8 mouse cellular contexts compared by ENCODE assay signal in genomic region chr11:102446581-102447461, GRCm38 (mm10). TPM values are rescaled to one million over a fixed set of nuclear protein-coding genes. Genes with fewer than 3 reads are reported as not detected.
A peak's percentile ranks its signal among the peaks of the same experiment; 100 is the strongest.
DNase-seq lines count a peak whose midpoint lies in the region; ATAC-seq and TF ChIP-seq lines count a peak whose summit lies in the region.

No protein-coding gene starts in this region.

- peak overlapping the region; percentile 0; the same call in 1 of the 2 replicates for H3K27ac ChIP-seq in ES-E14 (ENCODE audit: insufficient read depth, low read depth, low read length, poor library complexity, severe bottlenecking)
- 0 out of 2 replicates have a peak overlapping the region, but pooled peaks have one; percentile 4 for H3K27ac ChIP-seq in liver, embryonic 15.5 days (replicated peaks)
- H3K27ac ChIP-seq in stomach, embryonic 14.5 days (ENCODE audit: low read length), result peak overlapping the region; percentile 92

- peak; percentile 28 for DNase-seq in kidney, adult 18-20 months
- DNase-seq in kidney, adult 8-10 months, result no peak
- DNase-seq in ES-E14 (ENCODE audit: low read depth, low spot score), result no peak
- DNase-seq in heart, postnatal 14 days, result peak; percentile 33 to 50
- DNase-seq in left cerebral cortex, postnatal 25 days (ENCODE audit: low spot score in 2 of 2), result no peak

- H3K9me3 ChIP-seq in ES-E14 (ENCODE audit: control insufficient read depth, insufficient read depth, low read depth, low read length), result no peaks in the 10 kb centered on the region; the same call in 1 of the 2 replicates
- H3K9me3 ChIP-seq in liver, embryonic 15.5 days (replicated peaks), result no peaks in the 10 kb centered on the region
- no peaks in the 10 kb centered on the region for H3K9me3 ChIP-seq in stomach, embryonic 14.5 days (ENCODE audit: control insufficient read depth, low read depth, low read length)

- in situ Hi-C loops in ES-E14 (cut with MboI; ENCODE audit: low sequenced_read_pairs in 2 of 2, unreplicated experiment in 2 of 2), result no loop called here

- H3K4me1 ChIP-seq in ES-E14 (ENCODE audit: control insufficient read depth in 2 of 2, insufficient read depth in 2 of 2, low read length in 2 of 2, poor library complexity in 1 of 2), result peaks cover 2 to 31% of the 10 kb centered on the region in 2 experiments; a peak in 2 of 4 replicates
- H3K4me1 ChIP-seq in liver, embryonic 15.5 days (replicated peaks), result peaks cover 27% of the 10 kb centered on the region
- peaks cover 42% of the 10 kb centered on the region for H3K4me1 ChIP-seq in stomach, embryonic 14.5 days (ENCODE audit: control insufficient read depth, insufficient read depth, low read length)

- H3K9ac ChIP-seq in ES-E14 (ENCODE audit: insufficient read depth, low read depth, low read length, poor library complexity, severe bottlenecking), result peak overlapping the region; percentile 79
- H3K9ac ChIP-seq in liver, embryonic 15.5 days, result peak overlapping the region; percentile 47; the same call in 1 of the 2 replicates
- H3K9ac ChIP-seq in stomach, embryonic 14.5 days (replicated peaks; ENCODE audit: low read depth, low read length), result peak overlapping the region; percentile 96

- ATAC-seq in common myeloid progenitor, adult 5-6 weeks (replicated peaks; ENCODE audit: low read depth, poor library complexity, severe bottlenecking), result 0 out of 2 replicates have a peak, but pooled peaks have one; percentile 10
- peak; percentile 11; the same call in 1 of the 2 replicates for ATAC-seq in liver, embryonic 15.5 days (ENCODE audit: insufficient read depth)
- ATAC-seq in stomach, embryonic 14.5 days (ENCODE audit: insufficient number of reproducible peaks, insufficient read depth, low FRiP score, low read depth), result peak; percentile 7; the same call in 1 of the 2 replicates

- H3K36me3 ChIP-seq in ES-E14 (ENCODE audit: control insufficient read depth, insufficient read depth, low read length, poor library complexity, severe bottlenecking), result no peaks in the 10 kb centered on the region
- no peaks in the 10 kb centered on the region for H3K36me3 ChIP-seq in liver, embryonic 15.5 days (replicated peaks)
- H3K36me3 ChIP-seq in stomach, embryonic 14.5 days (ENCODE audit: control insufficient read depth, insufficient read depth, low read length), result peaks cover 9% of the 10 kb centered on the region

- intact Hi-C loops in heart, postnatal 14 days (cut with DNase I), result no loop called here
- intact Hi-C loops in left cerebral cortex, postnatal 25 days (cut with DNase I), result no loop called here

- peaks cover 94% of the 10 kb centered on the region for H3K27me3 ChIP-seq in liver, embryonic 15.5 days
- no peaks in the 10 kb centered on the region for H3K27me3 ChIP-seq in stomach, embryonic 14.5 days (ENCODE audit: control insufficient read depth, insufficient read depth, low read length)

- 2% methylated on average over 49 of the region's 49 CpGs for WGBS in liver, embryonic 15.5 days (ENCODE audit: insufficient replicate concordance)
- under 1% methylated on average over 48 of the region's 49 CpGs for WGBS in stomach, embryonic 14.5 days

- H3K4me3 ChIP-seq in ES-E14 (ENCODE audit: insufficient read depth in 1 of 2, low read depth in 1 of 2, low read length in 2 of 2, poor library complexity in 1 of 2, severe bottlenecking in 1 of 2), result peak overlapping the region; percentile 76 to 93
- peak overlapping the region; percentile 59 for H3K4me3 ChIP-seq in liver, embryonic 15.5 days (replicated peaks)
- H3K4me3 ChIP-seq in stomach, embryonic 14.5 days (ENCODE audit: low read depth, low read length), result peak overlapping the region; percentile 96

- H3K4me2 ChIP-seq in liver, embryonic 15.5 days, result peak overlapping the region; percentile 83
- peak overlapping the region; percentile 92 for H3K4me2 ChIP-seq in stomach, embryonic 14.5 days (replicated peaks; ENCODE audit: low read depth, low read length)

TF ChIP-seq in ES-E14, 5 proteins besides CTCF, POLR2A, EP300 and RAD21:
- TF ChIP-seq ZC3H11A (IDR thresholded peaks at IDR 0.05; ENCODE audit: borderline replicate concordance, low read depth, low read length) (no peak), ZNF384 (IDR thresholded peaks at IDR 0.05; ENCODE audit: low read depth, low read length) (no peak), HCFC1 (IDR thresholded peaks at IDR 0.05; ENCODE audit: borderline replicate concordance, insufficient read depth, low read length) (no peak), MAFK (IDR thresholded peaks at IDR 0.05; ENCODE audit: insufficient read depth, low read depth, low read length) (no peak), CHD2 (IDR thresholded peaks at IDR 0.05; ENCODE audit: low read depth, low read length) (no peak)

RNA-seq across cellular contexts. Expression of gene Fam171a2, which starts 0.7 kb away (rescaled TPM):
- total RNA-seq in ES-E14 (2012; rRNA removed), result 6.7 and 13.1 TPM in 2 replicates
- 8.2 and 11.6 TPM in 2 replicates for total RNA-seq in common myeloid progenitor, adult 5-6 weeks (2017)
- total RNA-seq in heart, postnatal 14 days (2021), result 10 to 100 TPM; 10.5 to 11.4 TPM
- polyA plus RNA-seq in liver, embryonic 15.5 days (2015; fragmentation: Nextera tagmentation; extraction: Ambion mirVana), result 0.28 and 0.61 TPM in 2 replicates
- 7.1 and 8.0 TPM in 2 replicates for polyA plus RNA-seq in stomach, embryonic 14.5 days (2014; fragmentation: Nextera tagmentation; extraction: Ambion mirVana)
- total RNA-seq in left cerebral cortex, postnatal 25 days (2021), result 100 to 1,000 TPM; 108 to 120 TPM

RNA-seq across cellular contexts. Expression of gene Grn, which starts 16.7 kb away (rescaled TPM):
- total RNA-seq in ES-E14 (2012; rRNA removed), result 81.5 and 154 TPM in 2 replicates
- total RNA-seq in common myeloid progenitor, adult 5-6 weeks (2017), result 20.9 and 26.1 TPM in 2 replicates
- total RNA-seq in heart, postnatal 14 days (2021), result 100 to 1,000 TPM; 130 to 136 TPM
- polyA plus RNA-seq in liver, embryonic 15.5 days (2015; fragmentation: Nextera tagmentation; extraction: Ambion mirVana), result 94.8 and 121 TPM in 2 replicates
- polyA plus RNA-seq in stomach, embryonic 14.5 days (2014; fragmentation: Nextera tagmentation; extraction: Ambion mirVana), result 112 and 122 TPM in 2 replicates
- 10 to 100 TPM; 58.3 to 71.3 TPM for total RNA-seq in left cerebral cortex, postnatal 25 days (2021)

RNA-seq across cellular contexts. Expression of gene Itga2b, which starts 23.1 kb away (rescaled TPM):
- total RNA-seq in ES-E14 (2012; rRNA removed), result 6.6 and 7.8 TPM in 2 replicates
- total RNA-seq in common myeloid progenitor, adult 5-6 weeks (2017), result 142 and 145 TPM in 2 replicates
- 1 to 10 TPM; 3.1 to 3.3 TPM for total RNA-seq in heart, postnatal 14 days (2021)
- 26.9 and 35.1 TPM in 2 replicates for polyA plus RNA-seq in liver, embryonic 15.5 days (2015; fragmentation: Nextera tagmentation; extraction: Ambion mirVana)
- polyA plus RNA-seq in stomach, embryonic 14.5 days (2014; fragmentation: Nextera tagmentation; extraction: Ambion mirVana), result 6.4 and 7.5 TPM in 2 replicates
- total RNA-seq in left cerebral cortex, postnatal 25 days (2021), result 1 to 10 TPM; 2.2 to 3.5 TPM

RNA-seq across cellular contexts. Expression of gene Slc25a39, which starts 39.1 kb away (rescaled TPM):
- total RNA-seq in ES-E14 (2012; rRNA removed), result 152 and 175 TPM in 2 replicates
- 24.6 and 35.4 TPM in 2 replicates for total RNA-seq in common myeloid progenitor, adult 5-6 weeks (2017)
- total RNA-seq in heart, postnatal 14 days (2021), result 100 to 1,000 TPM; 163 to 176 TPM
- polyA plus RNA-seq in liver, embryonic 15.5 days (2015; fragmentation: Nextera tagmentation; extraction: Ambion mirVana), result 451 and 525 TPM in 2 replicates
- 215 and 216 TPM in 2 replicates for polyA plus RNA-seq in stomach, embryonic 14.5 days (2014; fragmentation: Nextera tagmentation; extraction: Ambion mirVana)
- 10 to 100 TPM; 58.8 to 64.8 TPM for total RNA-seq in left cerebral cortex, postnatal 25 days (2021)

RNA-seq across cellular contexts. Expression of gene Rundc3a, which starts 53.6 kb away (rescaled TPM):
- total RNA-seq in ES-E14 (2012; rRNA removed), result 6.7 and 15.9 TPM in 2 replicates
- total RNA-seq in common myeloid progenitor, adult 5-6 weeks (2017), result 1.1 TPM in 1 of 2 replicates, not detected in the other
- under 1 TPM in 1 of 2 experiments, not detected in 1; 0.29 TPM for total RNA-seq in heart, postnatal 14 days (2021)
- polyA plus RNA-seq in liver, embryonic 15.5 days (2015; fragmentation: Nextera tagmentation; extraction: Ambion mirVana), result 2.2 and 2.4 TPM in 2 replicates
- polyA plus RNA-seq in stomach, embryonic 14.5 days (2014; fragmentation: Nextera tagmentation; extraction: Ambion mirVana), result 7.9 and 9.7 TPM in 2 replicates
- total RNA-seq in left cerebral cortex, postnatal 25 days (2021), result 100 to 1,000 TPM; 441 to 469 TPM

Comparison
In these comparisons a context has a peak if more than half of its experiments do, and no peak if none do; other contexts are left out.
1. DNase-seq: peak in kidney, adult 18-20 months (single experiment) and heart, postnatal 14 days (2 of 2); none in kidney, adult 8-10 months (0 of 2), ES-E14 (single experiment) and left cerebral cortex, postnatal 25 days (0 of 2).
2. H3K27ac ChIP-seq: peak in every context shown above with its lines; median percentile 92 in stomach, embryonic 14.5 days; 4 in liver, embryonic 15.5 days; 0 in ES-E14.
3. RNA of gene Itga2b, which starts 23.1 kb away (total RNA-seq): 142 to 145 TPM in common myeloid progenitor, adult 5-6 weeks; 6.6 to 7.8 TPM in ES-E14, 2.2 to 3.5 TPM in left cerebral cortex, postnatal 25 days and 3.1 to 3.3 TPM in heart, postnatal 14 days; every median in the first group is over 10 times any median in the second.
4. Peak in every context shown above with its lines, with median percentiles within 50 percentile points of each other: H3K4me3 ChIP-seq, H3K9ac ChIP-seq and ATAC-seq.